Mouse (Mus musculus) embryonic stem cell, embryonic (primary cell): ENCODE data around the gene Pkd1l1.

Experiments
- CTCF ChIA-PET, 4 experiments: fragments of 300-600 bp in 2 of 4; fragments of 350-600 bp in 2 of 4; sonication (Branson Sonifier 250); formaldehyde crosslinking; loops; one replicate each; lab custom pipeline; 2022; ENCODE audit warnings: inconsistent platforms in 2 of 4; lab: Charles Lee
- POLR2A ChIA-PET, 4 experiments: fragments of 300-600 bp in 2 of 4; fragments of 350-600 bp in 2 of 4; sonication (Branson Sonifier 250); formaldehyde crosslinking; loops; one replicate each; lab custom pipeline; 2022; ENCODE audit warnings: antibody characterized with exemption in 4 of 4, inconsistent platforms in 1 of 4; lab: Charles Lee

Gene Pkd1l1

GRCm38 (mm10) chr11:8973166-8973565, at the start of gene Pkd1l1:
Gene Pkd1l1, minus strand, starts transcription at chr11:8973266.
- CTCF ChIA-PET: interaction anchor here in 2 of 4 experiments (1.3 to 1.4 kb wide), 2 partner anchors 10 kb away, joined by 4 to 6 read pairs; no protein-coding TSS in a partner anchor

GRCm38 (mm10) chr11:9020207-9020606, 47.1 kb upstream of the Pkd1l1 start:
- ChIA-PET POLR2A (interaction anchor here in 1 of 4 experiments (1.9 kb wide), 1 partner anchor 10 kb away, joined by 7 read pairs; no protein-coding TSS in a partner anchor), CTCF (no interaction called here)

More at GRCm38 (mm10) chr11:8973166-8973565, at the start of gene Pkd1l1:
- POLR2A ChIA-PET: interaction anchor here in 1 of 4 experiments (0.6 kb wide), 1 partner anchor 342 kb away, joined by 3 read pairs; no protein-coding TSS in a partner anchor

GRCm38 (mm10) chr11:9018491-9019267, 45.6 kb upstream of the Pkd1l1 start:
- POLR2A ChIA-PET: interaction anchor here in 1 of 4 experiments (1.8 kb wide), 1 partner anchor 99 kb away, joined by 5 read pairs; the partner anchor contains the start of gene Upp1
- CTCF ChIA-PET: no interaction called here

GRCm38 (mm10) chr11:9014740-9015139, 41.7 kb upstream of the Pkd1l1 start:
- POLR2A ChIA-PET: no interaction called here
- CTCF ChIA-PET: no interaction called here

GRCm38 (mm10) chr11:9011348-9011747, 38.3 kb upstream of the Pkd1l1 start:
- ChIA-PET CTCF (interaction anchor here in 2 of 4 experiments (1.6 to 1.9 kb wide), 2 partner anchors 28 to 125 kb away, joined by 5 to 17 read pairs; no protein-coding TSS in a partner anchor), POLR2A (interaction anchor here in 3 of 4 experiments (0.8 to 3.2 kb wide), 15 partner anchors 12 to 146 kb away, joined by 3 to 44 read pairs (median 8); partner anchors contain the start of gene Upp1 (in 3 of the 3))

- ChIA-PET CTCF (interaction anchor here in 2 of 4 experiments (1.0 to 1.9 kb wide), 6 partner anchors 28 to 561 kb away, joined by 3 to 17 read pairs (median 4); no protein-coding TSS in a partner anchor), POLR2A (interaction anchor here (0.7 to 3.2 kb wide), 39 partner anchors 10 to 146 kb away, joined by 3 to 44 read pairs (median 5); partner anchors contain the start of gene Upp1 (in 4 of the 4))
Observed at GRCm38 (mm10) chr11:9010853-9011339, 37.8 kb upstream of the Pkd1l1 start, which contains the start of gene Hus1. Gene Hus1, minus strand, starts transcription at chr11:9011191.

- ChIA-PET CTCF (interaction anchor here in 2 of 4 experiments (1.0 to 1.9 kb wide), 6 partner anchors 27 to 561 kb away, joined by 3 to 17 read pairs (median 4); no protein-coding TSS in a partner anchor), POLR2A (interaction anchor here (0.7 to 3.2 kb wide), 39 partner anchors 10 to 146 kb away, joined by 3 to 44 read pairs (median 5); partner anchors contain the start of gene Upp1 (in 4 of the 4))
Observed at GRCm38 (mm10) chr11:9010416-9010815, 37.4 kb upstream of the Pkd1l1 start.

GRCm38 (mm10) chr11:9008761-9009160, 35.7 kb upstream of the Pkd1l1 start:
- ChIA-PET CTCF (no interaction called here), POLR2A (interaction anchor here in 3 of 4 experiments (0.9 to 3.2 kb wide), 5 partner anchors 10 to 128 kb away, joined by 3 to 44 read pairs (median 4); partner anchors contain the start of gene Upp1 (in 1 of the 3))

GRCm38 (mm10) chr11:8988084-8988483, 15.0 kb upstream of the Pkd1l1 start:
- ChIA-PET CTCF (interaction anchor here in 2 of 4 experiments (1.1 to 1.3 kb wide), 2 partner anchors 148 kb away, joined by 4 read pairs; no protein-coding TSS in a partner anchor), POLR2A (interaction anchor here in 3 of 4 experiments (0.6 to 1.5 kb wide), 3 partner anchors 128 to 592 kb away, joined by 3 to 4 read pairs (median 3); no protein-coding TSS in a partner anchor)

- ChIA-PET POLR2A (interaction anchor here in 3 of 4 experiments (1.1 to 1.9 kb wide), 7 partner anchors 9 to 150 kb away, joined by 3 to 8 read pairs (median 4); partner anchors contain the start of gene Upp1 (in 2 of the 3)), CTCF (interaction anchor here (0.5 to 6.9 kb wide), 6 partner anchors 149 to 590 kb away, joined by 3 to 101 read pairs (median 22); no protein-coding TSS in a partner anchor)
Observed at GRCm38 (mm10) chr11:8986058-8986457, 13.0 kb upstream of the Pkd1l1 start.

GRCm38 (mm10) chr11:8983237-8983861, 10.3 kb upstream of the Pkd1l1 start:
- ChIA-PET CTCF (interaction anchor here (0.6 to 6.9 kb wide), 49 partner anchors 8 to 559 kb away, joined by 3 to 101 read pairs (median 4); partner anchors contain the start of genes Hus1 (in 2 of the 4) and Pkd1l1 (in 2 of the 4)), POLR2A (interaction anchor here (0.6 to 2.1 kb wide), 22 partner anchors 10 to 154 kb away, joined by 3 to 11 read pairs (median 4); partner anchors contain the start of genes Upp1 (in 2 of the 4) and Hus1 (in 1 of the 4))

GRCm38 (mm10) chr11:8978154-8978553, 5.1 kb upstream of the Pkd1l1 start:
- ChIA-PET CTCF (interaction anchor here in 2 of 4 experiments (0.6 to 1.6 kb wide), 2 partner anchors 158 to 806 kb away, joined by 3 to 6 read pairs; no protein-coding TSS in a partner anchor), POLR2A (interaction anchor here in 1 of 4 experiments (1.1 to 1.5 kb wide), 2 partner anchors 32 to 158 kb away, joined by 3 to 4 read pairs; no protein-coding TSS in a partner anchor)

- ChIA-PET CTCF (interaction anchor here in 1 of 4 experiments (1.4 kb wide), 1 partner anchor 11 kb away, joined by 6 read pairs; no protein-coding TSS in a partner anchor), POLR2A (no interaction called here)
Observed at GRCm38 (mm10) chr11:8972093-8972492, 973 bp downstream of the Pkd1l1 start.

GRCm38 (mm10) chr11:8970509-8970908, 2.6 kb downstream of the Pkd1l1 start:
- CTCF ChIA-PET: interaction anchor here in 1 of 4 experiments (1.2 kb wide), 1 partner anchor 12 kb away, joined by 3 read pairs; no protein-coding TSS in a partner anchor
- POLR2A ChIA-PET: interaction anchor here in 1 of 4 experiments (1.4 kb wide), 1 partner anchor 10 kb away, joined by 3 read pairs; no protein-coding TSS in a partner anchor

- ChIA-PET POLR2A (interaction anchor here in 1 of 4 experiments (1.1 kb wide), 1 partner anchor 15 kb away, joined by 5 read pairs; no protein-coding TSS in a partner anchor), CTCF (no interaction called here)
Observed at GRCm38 (mm10) chr11:8968094-8968493, 5.0 kb downstream of the Pkd1l1 start.

GRCm38 (mm10) chr11:8958572-8958971, 14.5 kb downstream of the Pkd1l1 start:
- ChIA-PET POLR2A (interaction anchor here in 1 of 4 experiments (0.5 to 1.2 kb wide), 2 partner anchors 102 to 534 kb away, joined by 4 read pairs; no protein-coding TSS in a partner anchor), CTCF (interaction anchor here in 2 of 4 experiments (0.7 to 6.4 kb wide), 6 partner anchors 25 to 537 kb away, joined by 3 to 41 read pairs (median 4); no protein-coding TSS in a partner anchor)

- ChIA-PET CTCF (interaction anchor here in 2 of 4 experiments (0.7 to 6.4 kb wide), 10 partner anchors 25 to 536 kb away, joined by 3 to 41 read pairs (median 4); no protein-coding TSS in a partner anchor), POLR2A (interaction anchor here in 1 of 4 experiments (1.2 to 1.3 kb wide), 2 partner anchors 358 to 533 kb away, joined by 3 to 4 read pairs; no protein-coding TSS in a partner anchor)
Observed at GRCm38 (mm10) chr11:8958108-8958507, 15.0 kb downstream of the Pkd1l1 start.
